Mouse (Mus musculus) liver, embryonic 11.5 days (tissue): Measurements from ENCODE around the gene Smad5. TPM values are rescaled to one million over a fixed set of nuclear protein-coding genes. Genes with fewer than 3 reads are reported as not detected.

ENCODE experiments used
- ATAC-seq: fragments of 200-750 bp; cut with Nextera tagmentation; replicated peaks from 2 replicates; pipeline ENCODE4 v1.8.0; 2017; ENCODE audit warnings: moderate number of reproducible peaks, mild to moderate bottlenecking, moderate TSS enrichment, moderate library complexity; ENCODE audit not compliant: low FRiP score
- DNase-seq: peaks from one replicate; pipeline ENCODE4 v3.0.0-alpha.2; 2017; ENCODE audit warnings: low spot score
- H3K27ac ChIP-seq: fragments of 300-500 bp; sonication (generic); 2 replicates; pipeline ENCODE4 v1.5.1; 2014; ENCODE audit warnings: mild to moderate bottlenecking, low read depth, low read length, control low read depth
- H3K27me3 ChIP-seq: fragments of 300-500 bp; sonication (generic); replicated peaks from 2 replicates; pipeline ENCODE4 v1.6.1; 2014; ENCODE audit warnings: low read length, mixed read lengths; ENCODE audit not compliant: control insufficient read depth, insufficient read depth
- H3K36me3 ChIP-seq: fragments of 300-500 bp; sonication (generic); 2 replicates; pipeline ENCODE4 v1.6.1; 2014; ENCODE audit warnings: mild to moderate bottlenecking, low read length, moderate library complexity, mixed read lengths; ENCODE audit not compliant: control insufficient read depth, insufficient read depth
- H3K4me1 ChIP-seq: fragments of 300-500 bp; sonication (generic); replicated peaks from 2 replicates; pipeline ENCODE4 v1.6.1; 2014; ENCODE audit warnings: low read length, mixed read lengths; ENCODE audit not compliant: control insufficient read depth, insufficient read depth
- H3K4me2 ChIP-seq: fragments of 300-500 bp; sonication (generic); 2 replicates; pipeline ENCODE4 v1.6.1; 2014; ENCODE audit warnings: mild to moderate bottlenecking, control low read depth, moderate library complexity
- H3K4me3 ChIP-seq: fragments of 300-500 bp; sonication (generic); 2 replicates; pipeline ENCODE4 v1.5.1; 2014; ENCODE audit warnings: low read depth, low read length, control low read depth
- H3K9ac ChIP-seq: fragments of 300-500 bp; sonication (generic); 2 replicates; pipeline ENCODE4 v1.6.1; 2014; ENCODE audit warnings: low read depth, low read length, control low read depth
- H3K9me3 ChIP-seq: fragments of 300-500 bp; sonication (generic); 2 replicates; pipeline ENCODE4 v1.6.1; 2016; ENCODE audit warnings: low read length, inconsistent platforms, mixed read lengths; ENCODE audit not compliant: control insufficient read depth
- WGBS: fragments of 180-500 bp; shearing (Covaris S2); extraction: QIAGEN DNeasy Blood & Tissue Kit; methylation state at CpG from one replicate; pipeline ENCODE4 v1.1.7; 2014; 5-methylcytosine and 5-hydroxymethylcytosine counted together
- polyA plus RNA-seq: library from polyadenylated mRNA; unstranded; fragments of >200 nt; fragmentation: Nextera tagmentation; extraction: Ambion mirVana; gene quantifications from 2 replicates; pipeline ENCODE4 v1.2.1, GENCODE M21; 2014

Gene Smad5
- polyA plus RNA-seq, 1 experiment from 2014 or later = 16.8 TPM

- H3K27me3 ChIP-seq = no peaks in the 10 kb centered on the region
- no peaks in the 10 kb centered on the region for H3K9me3 ChIP-seq
- no peak overlapping the region for H3K4me2 ChIP-seq
- peaks cover 2% of the 10 kb centered on the region; the same call in 1 of the 2 replicates for H3K4me1 ChIP-seq
- no peak overlapping the region for H3K4me3 ChIP-seq
- H3K27ac ChIP-seq = peak overlapping the region; percentile 47; the same call in 1 of the 2 replicates
- no peak overlapping the region for H3K9ac ChIP-seq
- 80% methylated on average over 2 of the region's 2 CpGs for WGBS
- no peak for ATAC-seq
- no peaks in the 10 kb centered on the region for H3K36me3 ChIP-seq
- no peak for DNase-seq
These were observed 5.6 kb upstream of the Smad5 start for GRCm38 (mm10) chr13:56697171-56697570.

- H3K4me2 ChIP-seq = no peak overlapping the region
- no peak overlapping the region for H3K4me3 ChIP-seq
- no peaks in the 10 kb centered on the region for H3K27me3 ChIP-seq
- H3K9me3 ChIP-seq = no peaks in the 10 kb centered on the region
- no peak overlapping the region for H3K27ac ChIP-seq
- no peaks in the 10 kb centered on the region for H3K36me3 ChIP-seq
- no peak for ATAC-seq
- no peak overlapping the region for H3K9ac ChIP-seq
- DNase-seq = no peak
- WGBS = 48% methylated on average over 9 of the region's 9 CpGs
- peaks cover 4% of the 10 kb centered on the region; the same call in 1 of the 2 replicates for H3K4me1 ChIP-seq
These were observed 4.4 kb upstream of the Smad5 start for GRCm38 (mm10) chr13:56698391-56698790.

DNA sequence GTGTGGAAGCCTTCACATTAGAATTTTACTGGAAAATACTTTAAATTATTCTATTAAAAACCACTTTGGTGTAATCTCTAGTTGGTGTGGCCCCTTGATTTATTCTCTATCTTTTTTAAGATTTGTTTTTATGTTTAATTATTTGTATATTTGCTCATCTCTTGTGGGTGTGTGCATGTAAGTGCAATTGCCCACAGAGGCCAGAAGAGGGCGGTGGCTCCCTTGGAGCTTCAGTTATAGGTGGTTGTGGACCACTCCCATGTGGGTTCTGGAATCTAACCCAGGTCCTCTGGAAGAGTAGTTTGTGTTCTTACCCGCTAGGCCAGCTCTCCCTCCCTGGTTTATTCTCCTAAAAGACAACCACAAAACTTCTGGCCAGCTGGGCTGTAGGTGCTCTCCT, 3.4 kb upstream of the Smad5 start:
- ATAC-seq = no peak
- H3K4me1 ChIP-seq = peaks cover 8% of the 10 kb centered on the region
- WGBS = 86% methylated on average over 2 of the region's 2 CpGs
- no peak overlapping the region for H3K4me2 ChIP-seq
- H3K36me3 ChIP-seq = no peaks in the 10 kb centered on the region
- no peaks in the 10 kb centered on the region for H3K27me3 ChIP-seq
- H3K27ac ChIP-seq = no peak overlapping the region
- H3K9ac ChIP-seq = no peak overlapping the region
- DNase-seq = no peak
- no peaks in the 10 kb centered on the region for H3K9me3 ChIP-seq
- H3K4me3 ChIP-seq = no peak overlapping the region

- Histone ChIP-seq H3K9ac (no peak overlapping the region), H3K27ac (no peak overlapping the region), H3K4me3 (no peak overlapping the region), H3K9me3 (no peaks in the 10 kb centered on the region), H3K4me1 (peaks cover 17% of the 10 kb centered on the region), H3K4me2 (no peak overlapping the region), H3K36me3 (no peaks in the 10 kb centered on the region), H3K27me3 (no peaks in the 10 kb centered on the region)
- DNase-seq = no peak
- 57% methylated on average over 1 of the region's 1 CpGs for whole genome bisulfite sequencing
- no peak for ATAC-seq
These were observed 1.8 kb upstream of the Smad5 start for GRCm38 (mm10) chr13:56700981-56701380.

GRCm38 (mm10) chr13:56701924-56702323, 886 bp upstream of the Smad5 start:
- Histone ChIP-seq H3K4me3 (no peak overlapping the region), H3K9ac (no peak overlapping the region; the same call in 1 of the 2 replicates), H3K27ac (no peak overlapping the region; the same call in 1 of the 2 replicates), H3K36me3 (no peaks in the 10 kb centered on the region), H3K27me3 (no peaks in the 10 kb centered on the region), H3K4me1 (peaks cover 17% of the 10 kb centered on the region), H3K4me2 (peak overlapping the region; percentile 82; the same call in 1 of the 2 replicates), H3K9me3 (no peaks in the 10 kb centered on the region)
- WGBS = 70% methylated on average over 10 of the region's 10 CpGs
- DNase-seq (no peak), ATAC-seq (no peak)

GRCm38 (mm10) chr13:56703222-56703870, 536 bp downstream of the Smad5 start:
- Histone ChIP-seq H3K27me3 (no peaks in the 10 kb centered on the region), H3K9ac (peak overlapping the region; percentile 94), H3K36me3 (no peaks in the 10 kb centered on the region), H3K9me3 (no peaks in the 10 kb centered on the region), H3K4me3 (peak overlapping the region; percentile 78), H3K27ac (peak overlapping the region; percentile 99), H3K4me2 (peak overlapping the region; percentile 82), H3K4me1 (peaks cover 17% of the 10 kb centered on the region)
- ATAC-seq (peak; percentile 81), DNase-seq (peak; percentile 79)
- under 1% methylated on average over 72 of the region's 80 CpGs for WGBS

- Histone ChIP-seq H3K4me2 (peak overlapping the region; percentile 82), H3K9ac (peak overlapping the region; percentile 94), H3K9me3 (no peaks in the 10 kb centered on the region), H3K36me3 (no peaks in the 10 kb centered on the region), H3K27ac (peak overlapping the region; percentile 99), H3K27me3 (no peaks in the 10 kb centered on the region), H3K4me3 (peak overlapping the region; percentile 78), H3K4me1 (peaks cover 17% of the 10 kb centered on the region)
- 2% methylated on average over 11 of the region's 11 CpGs for WGBS
- no peak for DNase-seq
- ATAC-seq = peak; percentile 56
These were observed 1.1 kb downstream of the Smad5 start for GRCm38 (mm10) chr13:56703871-56704321.

- no peaks in the 10 kb centered on the region for H3K36me3 ChIP-seq
- ATAC-seq = no peak
- WGBS = 66% methylated on average over 2 of the region's 2 CpGs
- H3K9ac ChIP-seq = no peak overlapping the region
- H3K9me3 ChIP-seq = no peaks in the 10 kb centered on the region
- no peak for DNase-seq
- peak overlapping the region; percentile 78 for H3K4me3 ChIP-seq
- H3K27ac ChIP-seq = no peak overlapping the region
- H3K4me2 ChIP-seq = peak overlapping the region; percentile 82
- H3K4me1 ChIP-seq = peaks cover 17% of the 10 kb centered on the region
- H3K27me3 ChIP-seq = no peaks in the 10 kb centered on the region
These were observed 1.8 kb downstream of the Smad5 start for GRCm38 (mm10) chr13:56704596-56704995.

GRCm38 (mm10) chr13:56707111-56707510, 4.3 kb downstream of the Smad5 start:
- ATAC-seq = no peak
- no peaks in the 10 kb centered on the region for H3K27me3 ChIP-seq
- 87% methylated on average over 4 of the region's 4 CpGs for WGBS
- H3K27ac ChIP-seq = no peak overlapping the region
- no peak for DNase-seq
- H3K9ac ChIP-seq = no peak overlapping the region
- no peak overlapping the region for H3K4me2 ChIP-seq
- no peak overlapping the region for H3K4me3 ChIP-seq
- no peaks in the 10 kb centered on the region for H3K9me3 ChIP-seq
- peaks cover under 1% of the 10 kb centered on the region for H3K36me3 ChIP-seq
- H3K4me1 ChIP-seq = peaks cover 21% of the 10 kb centered on the region
